Mouse (Mus musculus): ENCODE results near the gene Mccc1. TPM values are rescaled to one million over a fixed set of nuclear protein-coding genes. Genes with fewer than 3 reads are reported as not detected.

The Mccc1 gene
- total RNA-seq (2023): 10 to 100 TPM in 1 of 2 experiments, 1 to 10 TPM in 1; 6.2 to 12.0 TPM

GRCm38 (mm10) chr3:36000275-36001239 is at the start of gene Mccc1:
Mccc1 (minus strand) TSS chr3:36000678.

GRCm38 (mm10) chr3:35937345-35937744 is 63.1 kb downstream of the Mccc1 start, which contains the start of gene Dcun1d1:
Dcun1d1 (minus strand) TSS chr3:35937445.

Other genes with a start within 250 kb of the Mccc1 start
- gene Atp11b, start 246.6 kb downstream of the Mccc1 start, total RNA-seq (2023): 100 to 1,000 TPM; 225 to 257 TPM
- 10 to 100 TPM; 51.4 to 66.9 TPM for gene Dcun1d1, start 63.2 kb downstream of the Mccc1 start, total RNA-seq (2023)
- not detected for gene Ccdc144b, start 52.9 kb upstream of the Mccc1 start, total RNA-seq (2023)
- 10 to 100 TPM; 16.2 to 18.8 TPM for gene Acad9, start 65.3 kb upstream of the Mccc1 start, total RNA-seq (2023)
- gene D3Ertd254e, start 150.3 kb upstream of the Mccc1 start, total RNA-seq (2023): 1 to 10 TPM in 1 of 2 experiments, under 1 TPM in 1; 0.98 to 3.5 TPM
- gene Qrfpr, start 221.6 kb upstream of the Mccc1 start, total RNA-seq (2023): not detected

Data from neutrophil, adult 59 days (primary cell).